Mouse (Mus musculus) kidney, adult 11 months (tissue): ENCODE measurements around the gene 4930432K21Rik.

Source experiments
- DNase-seq: peaks from one replicate; pipeline ENCODE4 v3.0.0; 2022

4930432K21Rik gene

GRCm38 (mm10) chr8:84211202-84211601 is 63.4 kb downstream of the 4930432K21Rik start:
- no peak for DNase-seq

- no peak for DNase-seq
Measured at GRCm38 (mm10) chr8:84211881-84212563, 64.2 kb downstream of the 4930432K21Rik start.

- DNase-seq: no peak
Measured at GRCm38 (mm10) chr8:84213277-84213676, 65.5 kb downstream of the 4930432K21Rik start.

- no peak for DNase-seq
Measured at GRCm38 (mm10) chr8:84217206-84217605, 69.4 kb downstream of the 4930432K21Rik start.

- no peak for DNase-seq
Measured at GRCm38 (mm10) chr8:84218143-84218542, 70.3 kb downstream of the 4930432K21Rik start.

GRCm38 (mm10) chr8:84220105-84220504 is 72.3 kb downstream of the 4930432K21Rik start:
- DNase-seq: no peak
